Mouse (Mus musculus) lung, postnatal 0 days (tissue): ENCODE measurements around the gene 4930432K21Rik.

ENCODE experiments used
- CTCF ChIP-seq: IDR thresholded peaks from 2 replicates; pipeline ENCODE4 v1.5.1; 2016; ENCODE audit warnings: antibody characterized with exemption, mild to moderate bottlenecking
- EP300 ChIP-seq: IDR thresholded peaks from 2 replicates; pipeline ENCODE4 v1.6.1; 2016; ENCODE audit warnings: antibody characterized with exemption, mild to moderate bottlenecking, control low read depth

GRCm38 (mm10) chr8:84184085-84185043 lies 36.5 kb downstream of the 4930432K21Rik start:
- TF ChIP-seq CTCF (no peak), EP300 (no peak)
